Mouse (Mus musculus) mammary gland, adult 2 months (tissue): ENCODE results near the gene Klra7. TPM values are rescaled to one million over a fixed set of nuclear protein-coding genes. Genes with fewer than 3 reads are reported as not detected.

ENCODE experiments used
- polyA plus RNA-seq: library from polyadenylated mRNA; depleted of rRNA; stranded (reverse); fragments of >200 nt; gene quantifications from 2 replicates; pipeline ENCODE4 v1.2.3, GENCODE M21; 2012; ENCODE audit warnings: low replicate concordance; rRNA removed

Gene Klra7
- polyA plus RNA-seq = 0.40 TPM in 1 of 2 replicates, not detected in the other

DNA sequence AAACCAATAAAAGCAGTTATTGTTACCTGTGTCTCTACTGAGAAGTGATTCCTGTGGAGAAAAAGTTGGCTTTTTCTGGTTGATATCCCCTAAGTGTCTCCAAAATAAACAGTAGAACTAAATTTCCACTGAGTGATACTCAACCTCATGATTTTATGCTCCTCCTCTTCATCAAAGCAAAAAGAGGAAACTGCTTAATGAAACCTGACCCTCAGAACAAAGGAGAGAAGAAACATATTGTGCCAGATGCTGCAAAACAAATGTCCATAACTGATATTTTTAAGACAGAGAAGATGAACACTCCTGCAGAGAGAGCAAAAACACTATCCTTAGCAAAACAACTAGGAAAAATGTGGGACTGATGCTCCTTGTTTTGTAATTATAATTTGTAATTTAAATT, at the start of gene Klra7:
Klra7 (minus strand) TSS at position 101 of the 400 bp plus-strand sequence.

DNA sequence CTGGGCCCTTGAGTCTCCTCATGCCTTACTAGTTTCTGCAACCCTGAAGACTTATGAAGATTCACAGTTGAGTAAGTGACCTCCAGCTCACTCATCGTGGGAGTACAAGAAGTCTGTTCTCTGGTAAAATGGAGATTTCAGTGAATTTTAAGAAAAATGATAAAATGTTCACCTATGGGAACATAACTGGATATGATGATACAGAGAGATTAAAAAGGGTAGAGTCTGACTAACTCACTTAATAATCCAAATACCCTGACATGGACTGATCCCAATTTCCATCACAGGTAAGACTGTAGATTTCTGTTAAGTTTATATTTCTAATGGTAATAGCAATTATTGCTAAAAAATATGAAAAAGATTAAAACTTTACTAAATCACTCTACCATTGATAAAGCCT, 48.7 kb upstream of the Klra7 start, which contains the start of gene Klra10:
Klra10 (minus strand) TSS at position 101 of the 400 bp plus-strand sequence.

DNA sequence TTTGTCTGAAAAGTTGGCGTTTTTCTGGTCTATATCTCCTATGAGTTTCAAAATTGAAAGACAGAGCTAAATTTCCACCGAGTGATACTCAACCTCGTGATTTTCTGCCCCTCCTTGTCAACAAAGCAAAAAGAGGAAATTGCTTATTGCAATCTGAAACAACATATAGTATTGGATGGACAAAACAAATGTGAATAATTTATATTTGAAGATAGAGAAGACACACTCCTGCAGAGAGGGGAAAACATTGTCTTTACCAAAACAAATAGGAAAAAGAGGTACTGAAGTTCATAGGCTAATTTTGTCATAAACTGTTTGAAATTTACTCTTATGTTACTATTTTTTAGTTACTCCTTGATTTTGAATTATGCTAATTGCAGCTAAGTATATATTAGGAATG, 40.1 kb downstream of the Klra7 start, which contains the start of gene Klra9:
Klra9 (minus strand) TSS at position 101 of the 400 bp plus-strand sequence.

Other genes with a start within 250 kb of the Klra7 start
- not detected in 2 replicates for gene Klra6, start 206.4 kb downstream of the Klra7 start, polyA plus RNA-seq
- 0.17 and 0.33 TPM in 2 replicates for gene Klra4, start 166.1 kb downstream of the Klra7 start, polyA plus RNA-seq
- 0.39 TPM in 1 of 2 replicates, not detected in the other for gene Klra8, start 103.4 kb downstream of the Klra7 start, polyA plus RNA-seq
- not detected in 2 replicates for gene Klra9, start 40.2 kb downstream of the Klra7 start, polyA plus RNA-seq
- gene Klra10, start 48.6 kb upstream of the Klra7 start, polyA plus RNA-seq = not detected in 2 replicates
- gene Klra3, start 104.3 kb upstream of the Klra7 start, polyA plus RNA-seq = not detected in 2 replicates
- gene Klra1, start 153.6 kb upstream of the Klra7 start, polyA plus RNA-seq = not detected in 2 replicates